Mouse (Mus musculus) lung, postnatal 0 days (tissue): ENCODE data around the gene Ccnt1.

Experiments used
- CTCF ChIP-seq: IDR thresholded peaks from 2 replicates; pipeline ENCODE4 v1.5.1; 2016; ENCODE audit warnings: antibody characterized with exemption, mild to moderate bottlenecking
- EP300 ChIP-seq: IDR thresholded peaks from 2 replicates; pipeline ENCODE4 v1.6.1; 2016; ENCODE audit warnings: antibody characterized with exemption, mild to moderate bottlenecking, control low read depth

DNA sequence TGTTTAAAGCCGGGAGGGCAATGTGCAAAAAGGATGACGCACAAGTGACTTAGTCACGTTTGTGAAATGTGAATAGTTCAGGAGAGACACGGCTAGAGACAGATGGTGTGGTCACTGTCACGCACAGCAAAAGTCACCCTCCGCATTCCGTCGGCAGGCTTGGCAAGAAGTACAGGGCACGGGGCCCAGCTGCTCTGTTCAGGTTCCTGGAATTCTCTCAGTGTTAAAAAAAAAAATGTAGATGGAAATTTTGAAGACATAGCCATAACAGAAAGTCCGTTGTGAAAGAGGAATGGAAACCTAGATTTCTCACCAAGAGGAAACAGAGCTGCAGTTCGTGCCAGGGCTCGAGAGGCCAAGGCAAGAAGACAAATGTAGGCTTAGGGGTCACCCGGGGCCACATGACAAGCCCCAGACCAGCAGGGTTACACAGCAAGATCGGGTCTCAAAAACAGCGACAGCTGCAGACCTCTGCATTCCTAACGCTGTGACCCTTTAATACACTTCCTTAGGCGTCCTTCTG lies 57.9 kb downstream of the Ccnt1 start:
- TF ChIP-seq CTCF (no peak), EP300 (peak; percentile 68)
